Mouse (Mus musculus) neutrophil, adult 5-6 weeks (primary cell): Measurements from ENCODE around the gene Traf5. TPM values are rescaled to one million over a fixed set of nuclear protein-coding genes. Genes with fewer than 3 reads are reported as not detected.

Experiments used
- ATAC-seq: fragments of 151-379, 151-347 bp; 2 replicates; pipeline ENCODE4 v1.8.0; 2017; ENCODE audit warnings: mild to moderate bottlenecking, moderate TSS enrichment; ENCODE audit not compliant: insufficient number of reproducible peaks, poor library complexity, low FRiP score, severe bottlenecking; ENCODE audit errors: extremely low read depth
- total RNA-seq: library from RNA; stranded (forward); fragments of 200-1000 nt; gene quantifications from 2 replicates; pipeline ENCODE4 v1.2.3, GENCODE M21; 2017

The Traf5 gene
- total RNA-seq, 1 experiment from 2014 or later: 120 TPM

DNA sequence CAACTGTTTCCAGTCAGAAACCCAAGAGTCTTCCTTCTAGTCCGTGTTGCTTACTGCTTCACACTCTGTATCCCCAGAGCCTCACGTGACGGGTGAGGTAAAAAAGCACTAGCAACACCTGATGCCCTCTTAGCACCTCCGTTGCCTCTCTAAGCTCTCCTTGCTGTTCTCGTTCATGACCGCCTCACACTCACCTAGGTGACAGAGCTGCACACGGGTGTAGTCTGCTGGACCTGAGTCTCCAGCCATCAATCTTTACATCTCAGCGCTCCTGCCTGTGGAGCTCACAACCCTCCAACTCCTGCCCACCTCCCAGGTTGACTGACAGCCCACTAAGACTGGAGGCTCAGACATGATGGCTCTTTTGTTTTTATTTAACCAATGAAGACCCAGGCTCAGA lies 144.6 kb downstream of the Traf5 start:
- no peak for ATAC-seq

Other genes starting within 250 kb of the Traf5 start
- gene Slc30a1, start 185.8 kb downstream of the Traf5 start, total RNA-seq: 9.3 and 9.7 TPM in 2 replicates
- 0.23 and 0.25 TPM in 2 replicates for gene Rd3, start 115.2 kb downstream of the Traf5 start, total RNA-seq
- gene Rcor3, start 45.5 kb upstream of the Traf5 start, total RNA-seq: 22.5 and 25.5 TPM in 2 replicates
- gene Kcnh1, start 98.2 kb upstream of the Traf5 start, total RNA-seq: 0.12 TPM in 1 of 2 replicates, not detected in the other